Mouse (Mus musculus) macrophage (primary cell): ENCODE measurements at regions not wholly inside any gene's neighbourhood (a gene's known extent, or its start where the extent isn't known, plus 50 kb on each side); places are given as distances from the start of the nearest gene placed in this dataset.

Experiments
- H3K27ac ChIP-seq: fragments of 350-480 bp; formaldehyde crosslinking; 2 replicates; pipeline ENCODE4 v1.9.0; 2021
- H3K36me3 ChIP-seq: fragments of 350-480 bp; formaldehyde crosslinking; 2 replicates; pipeline ENCODE4 v1.9.0; 2021; ENCODE audit errors: inconsistent target
- H3K4me3 ChIP-seq: fragments of 350-480 bp; formaldehyde crosslinking; 2 replicates; pipeline ENCODE4 v1.9.0; 2021; ENCODE audit errors: inconsistent target
- H3K79me2 ChIP-seq: fragments of 350-480 bp; formaldehyde crosslinking; 2 replicates; pipeline ENCODE4 v1.9.0; 2021; ENCODE audit errors: inconsistent target
- WGBS: methylation state at CpG from one replicate; pipeline ENCODE4 v1.1.7; 2026; ENCODE audit warnings: inconsistent platforms; ENCODE audit not compliant: missing documents; 5-methylcytosine and 5-hydroxymethylcytosine counted together

DNA sequence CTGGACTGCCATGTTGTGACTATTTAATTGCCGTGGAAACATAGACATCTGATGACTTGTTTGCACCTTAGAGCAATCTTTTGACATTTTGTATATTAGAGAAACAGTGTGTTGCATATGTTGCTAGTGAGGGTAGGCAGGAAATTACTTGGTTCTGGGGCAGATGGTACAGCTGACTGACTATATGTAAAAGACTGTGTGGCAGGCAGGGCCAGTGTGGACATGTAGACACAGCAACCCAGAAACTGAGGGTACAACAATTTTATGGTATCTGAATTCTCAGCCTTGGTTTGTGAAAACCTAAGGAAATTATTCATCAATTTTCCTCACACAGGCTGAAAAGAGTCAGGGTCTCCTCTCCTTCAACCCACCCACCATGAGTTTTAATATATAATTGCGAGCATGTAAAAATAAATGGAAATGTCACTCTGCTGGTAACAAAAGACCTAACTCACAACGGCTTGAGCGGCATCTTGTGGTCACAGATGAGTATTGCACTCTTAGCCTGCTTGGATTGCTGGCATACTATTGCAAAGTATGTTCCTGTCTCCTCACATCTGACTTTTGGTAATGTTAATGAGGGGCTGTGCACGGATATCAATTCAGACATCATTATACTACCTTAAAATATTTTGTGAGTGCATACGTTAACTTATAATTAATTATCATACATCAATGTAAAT, 329.8 kb downstream of the Psat1 start:
- 22% methylated on average over 6 of the region's 6 CpGs for whole genome bisulfite sequencing

DNA sequence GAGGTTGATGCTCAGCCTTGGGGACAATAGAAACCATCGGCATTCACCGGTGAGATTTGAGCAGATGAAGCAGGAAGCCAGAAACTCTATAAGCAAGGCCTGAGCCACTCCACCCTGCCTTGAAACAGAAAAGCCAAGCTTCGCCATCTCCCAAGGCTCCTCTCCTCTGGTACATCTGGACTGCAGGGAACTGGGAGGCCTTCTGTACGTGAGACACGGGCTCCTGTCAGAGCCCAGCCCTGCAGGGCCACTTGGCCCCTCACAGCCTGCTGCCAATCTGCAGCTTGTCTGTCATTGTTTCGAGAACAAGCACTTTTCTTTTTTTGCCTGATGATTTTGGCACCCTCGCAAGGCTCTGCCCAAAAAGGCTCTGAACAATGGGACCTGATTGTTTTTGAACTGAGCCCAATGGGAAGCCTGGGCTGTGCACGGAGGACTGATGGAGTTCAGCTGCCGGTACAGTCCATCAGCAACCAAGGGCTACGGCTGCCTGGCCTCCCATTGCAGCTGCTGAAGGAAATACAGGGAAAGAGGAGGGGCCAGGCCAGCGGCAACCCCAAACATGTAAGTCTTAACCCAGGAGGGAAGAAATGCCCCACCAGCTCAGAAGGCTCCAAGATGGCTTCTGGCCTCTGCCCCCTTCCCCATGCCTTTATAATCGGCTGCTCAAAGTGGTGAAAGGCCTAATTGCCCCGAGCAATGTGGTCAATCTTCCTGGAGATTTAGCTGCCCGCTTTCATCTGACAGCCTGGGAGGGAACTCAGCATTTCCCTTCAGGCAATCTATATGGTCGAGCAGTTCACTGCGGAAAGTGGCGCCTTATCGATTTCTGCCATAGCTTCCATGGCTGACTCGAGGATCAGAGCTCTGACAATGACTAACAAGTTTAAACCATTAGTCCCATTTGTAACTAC, 332.2 kb downstream of the Psat1 start:
- Histone ChIP-seq H3K36me3 (no peaks in the 10 kb centered on the region), H3K4me3 (no peak overlapping the region), H3K79me2 (no peaks in the 10 kb centered on the region), H3K27ac (no peak overlapping the region)
- WGBS = 82% methylated on average over 18 of the region's 19 CpGs

More for the DNA sequence above, 329.8 kb downstream of the Psat1 start:
- Histone ChIP-seq H3K27ac (no peak overlapping the region), H3K79me2 (no peaks in the 10 kb centered on the region), H3K36me3 (no peaks in the 10 kb centered on the region), H3K4me3 (no peak overlapping the region)

DNA sequence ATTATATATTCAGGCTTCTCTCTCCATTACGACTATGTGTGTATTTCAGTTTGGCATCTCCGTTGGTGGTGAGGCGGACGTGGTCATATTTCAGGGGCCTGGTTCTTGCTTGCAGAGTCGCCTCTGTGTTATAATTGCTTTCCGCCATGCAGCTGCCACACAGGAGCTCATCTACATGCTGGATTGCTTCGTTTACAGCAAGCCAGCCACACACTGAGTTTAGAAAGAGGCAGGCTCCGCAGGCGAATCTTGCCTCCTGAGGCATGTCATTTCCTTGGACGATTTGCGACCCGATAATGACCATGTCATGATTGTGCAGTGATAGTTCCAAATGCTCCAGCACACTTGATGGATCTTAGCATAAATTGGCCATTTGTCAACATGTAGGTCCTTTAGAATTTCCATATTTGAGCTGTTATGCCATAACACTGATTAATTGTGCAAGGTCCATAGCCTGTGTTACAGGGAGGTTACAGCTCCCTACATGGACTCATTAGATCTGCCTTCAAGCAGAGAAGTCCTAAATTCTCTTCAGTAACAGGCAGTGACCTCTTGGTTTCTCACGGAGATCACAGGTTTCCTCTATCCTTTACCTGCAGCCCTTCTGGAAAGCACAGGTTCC, 335.9 kb downstream of the Psat1 start:
- no peak overlapping the region for H3K27ac ChIP-seq
- H3K4me3 ChIP-seq = no peak overlapping the region
- WGBS = 89% methylated on average over 13 of the region's 13 CpGs
- no peaks in the 10 kb centered on the region for H3K36me3 ChIP-seq
- no peaks in the 10 kb centered on the region for H3K79me2 ChIP-seq

DNA sequence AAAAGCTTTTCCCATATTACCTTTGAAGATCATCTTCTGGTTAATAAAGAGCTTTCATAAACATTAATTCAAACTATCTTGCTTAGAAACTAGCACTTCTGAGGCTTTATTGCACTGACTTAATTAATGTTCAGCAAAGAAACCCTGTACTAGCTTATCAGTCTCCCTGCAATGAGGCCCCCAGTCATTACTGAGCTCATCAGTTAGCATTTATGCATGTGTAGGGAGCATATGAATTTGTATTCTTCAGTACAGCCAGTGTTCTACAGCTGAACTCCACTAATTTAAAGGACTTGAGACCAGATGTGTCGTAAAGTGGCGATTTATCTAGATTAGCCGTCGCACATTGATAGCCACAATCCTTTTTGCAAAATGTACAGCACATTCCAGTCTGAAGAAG, 340.7 kb downstream of the Psat1 start:
- Histone ChIP-seq H3K79me2 (no peaks in the 10 kb centered on the region), H3K27ac (no peak overlapping the region), H3K4me3 (no peak overlapping the region), H3K36me3 (no peaks in the 10 kb centered on the region)
- 100% methylated on average over 4 of the region's 4 CpGs for WGBS

DNA sequence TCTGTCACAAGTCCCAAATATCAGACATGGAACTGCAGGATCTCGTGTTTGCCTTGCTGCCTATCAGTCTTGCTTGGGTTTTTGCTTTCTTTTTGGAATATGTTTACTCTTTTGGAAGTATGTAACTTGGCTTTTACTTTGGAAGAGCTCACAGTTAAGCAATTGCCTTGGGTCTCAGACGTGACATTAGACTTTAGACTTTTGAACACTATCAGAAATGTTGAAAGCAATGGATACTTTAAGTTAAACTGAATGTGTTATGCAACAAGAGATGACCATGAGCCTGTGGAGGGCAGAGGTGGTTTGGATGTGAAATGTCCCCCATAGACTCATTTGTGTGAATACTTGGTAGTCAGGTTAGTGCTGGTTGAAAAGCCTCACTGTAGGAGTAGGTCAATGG, 354.3 kb downstream of the Psat1 start:
- 84% methylated on average over 2 of the region's 2 CpGs for WGBS
- H3K4me3 ChIP-seq = no peak overlapping the region
- no peak overlapping the region for H3K27ac ChIP-seq
- H3K79me2 ChIP-seq = no peaks in the 10 kb centered on the region
- no peaks in the 10 kb centered on the region for H3K36me3 ChIP-seq

DNA sequence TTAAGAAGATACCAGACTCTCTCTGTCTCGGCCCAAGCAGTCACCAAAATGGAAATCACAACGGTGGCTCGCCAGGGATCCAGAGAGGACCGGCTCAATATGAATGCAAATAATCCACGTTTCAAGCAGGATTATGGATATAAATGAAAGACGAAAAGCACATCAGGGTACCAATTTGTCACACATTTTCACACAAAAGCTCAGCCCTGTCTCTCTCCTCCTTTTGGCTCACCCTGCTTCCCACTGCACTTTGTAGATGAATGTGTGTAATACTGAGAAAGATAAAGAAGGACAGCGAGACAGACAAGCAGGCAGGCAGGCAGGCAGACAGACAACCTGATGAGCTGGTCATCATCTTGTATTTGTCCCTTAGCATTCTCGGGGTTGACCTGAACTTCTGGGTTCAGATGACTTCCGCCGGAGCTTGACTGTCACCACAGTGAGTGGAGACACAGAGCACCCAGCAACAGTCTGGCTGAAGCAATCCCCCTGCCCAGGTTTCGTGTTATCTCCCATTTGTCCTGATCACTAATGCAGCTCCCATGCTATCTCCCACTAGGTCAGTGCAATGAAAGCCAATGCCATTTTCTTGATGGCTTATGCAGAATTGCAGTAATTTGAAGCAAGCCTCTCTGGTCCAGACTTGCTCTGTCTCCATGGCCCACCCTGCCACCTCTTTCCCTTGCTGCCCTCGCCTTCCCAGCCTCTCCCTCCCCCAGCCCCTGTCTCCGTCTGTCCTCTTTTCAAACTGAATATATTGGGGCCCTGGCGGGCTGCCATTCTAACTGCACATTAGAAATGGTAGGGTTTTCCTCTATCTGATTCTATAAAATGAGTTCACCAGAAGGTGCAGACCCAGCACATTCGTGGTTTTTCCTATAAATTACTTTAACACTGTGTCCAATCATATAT, 363.1 kb downstream of the Psat1 start:
- Histone ChIP-seq H3K36me3 (no peaks in the 10 kb centered on the region), H3K4me3 (no peak overlapping the region), H3K27ac (no peak overlapping the region), H3K79me2 (no peaks in the 10 kb centered on the region)
- 86% methylated on average over 15 of the region's 15 CpGs for WGBS

DNA sequence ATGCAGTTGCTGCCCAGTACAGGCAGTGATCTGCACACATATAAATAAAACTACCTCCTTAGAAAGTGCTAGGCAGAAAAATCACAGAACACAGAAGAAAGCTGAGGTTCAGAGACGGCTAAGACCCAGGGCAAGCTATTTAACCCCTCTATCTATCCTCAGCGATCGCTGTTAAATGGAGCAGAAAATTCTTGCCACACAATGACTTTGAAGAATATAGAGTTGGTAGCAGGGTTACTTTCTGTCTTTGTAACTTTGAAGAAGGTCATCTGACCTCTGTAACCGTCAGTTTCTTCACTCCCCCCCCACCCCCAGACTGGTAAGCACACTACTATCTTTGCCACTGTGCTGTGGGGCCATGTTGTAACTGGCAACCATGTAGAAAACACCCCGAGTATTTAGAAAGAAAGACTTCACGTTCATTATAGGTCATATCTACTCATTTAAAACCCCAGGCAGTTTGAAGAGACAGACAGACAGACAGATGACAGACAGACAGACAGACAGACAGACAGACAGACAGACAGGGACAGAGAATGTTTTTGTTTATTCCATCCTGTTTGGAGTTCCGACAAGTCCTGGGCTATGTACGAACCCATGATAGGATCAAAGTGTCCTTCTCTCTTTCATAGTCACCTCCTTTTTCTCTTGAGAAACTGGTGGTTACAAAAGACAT, 363.9 kb downstream of the Psat1 start:
- Histone ChIP-seq H3K36me3 (no peaks in the 10 kb centered on the region), H3K27ac (no peak overlapping the region), H3K79me2 (no peaks in the 10 kb centered on the region), H3K4me3 (no peak overlapping the region)
- WGBS = 96% methylated on average over 8 of the region's 8 CpGs

DNA sequence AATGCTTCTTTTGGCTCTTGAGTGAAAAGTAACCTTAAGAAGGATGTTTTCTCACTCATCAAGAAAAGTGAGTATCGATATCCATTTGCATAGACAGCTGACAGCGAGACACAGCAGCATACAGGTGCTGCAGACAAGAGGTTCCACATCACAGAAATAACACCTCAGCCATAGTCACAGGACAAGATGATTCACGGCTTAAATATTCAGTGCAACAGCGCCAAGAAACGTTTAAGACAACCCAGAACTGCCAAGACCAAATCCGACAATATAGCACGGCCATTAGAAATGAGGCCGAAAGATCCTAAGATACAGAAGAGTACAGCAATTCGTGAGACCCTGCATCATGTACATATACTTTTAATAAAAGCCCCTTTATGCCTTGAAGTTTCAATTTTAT, 375.9 kb downstream of the Psat1 start:
- WGBS = 84% methylated on average over 9 of the region's 9 CpGs
- Histone ChIP-seq H3K27ac (no peak overlapping the region), H3K79me2 (no peaks in the 10 kb centered on the region), H3K36me3 (no peaks in the 10 kb centered on the region), H3K4me3 (no peak overlapping the region)

DNA sequence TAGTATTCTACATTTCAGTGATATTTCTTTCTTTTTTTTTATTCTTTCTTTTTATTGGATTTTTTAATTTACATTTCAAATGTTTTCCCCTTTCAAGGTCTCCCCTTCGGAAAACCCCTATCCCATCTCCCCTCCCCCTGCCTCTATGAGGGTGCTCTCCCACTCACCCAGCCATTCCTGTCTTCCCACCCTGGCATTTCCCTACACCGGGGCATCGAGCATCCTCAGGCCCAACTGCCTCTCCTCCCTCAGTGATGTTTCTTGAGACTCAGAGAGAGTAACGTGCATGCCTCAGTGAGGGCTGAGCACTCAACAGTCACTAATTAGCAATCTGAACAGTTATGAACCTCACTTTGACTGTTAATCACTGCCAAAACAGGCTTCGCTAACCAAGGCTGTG, 385.6 kb downstream of the Psat1 start:
- Histone ChIP-seq H3K79me2 (no peaks in the 10 kb centered on the region), H3K27ac (no peak overlapping the region), H3K4me3 (no peak overlapping the region), H3K36me3 (no peaks in the 10 kb centered on the region)
- 93% methylated on average over 5 of the region's 5 CpGs for whole genome bisulfite sequencing

DNA sequence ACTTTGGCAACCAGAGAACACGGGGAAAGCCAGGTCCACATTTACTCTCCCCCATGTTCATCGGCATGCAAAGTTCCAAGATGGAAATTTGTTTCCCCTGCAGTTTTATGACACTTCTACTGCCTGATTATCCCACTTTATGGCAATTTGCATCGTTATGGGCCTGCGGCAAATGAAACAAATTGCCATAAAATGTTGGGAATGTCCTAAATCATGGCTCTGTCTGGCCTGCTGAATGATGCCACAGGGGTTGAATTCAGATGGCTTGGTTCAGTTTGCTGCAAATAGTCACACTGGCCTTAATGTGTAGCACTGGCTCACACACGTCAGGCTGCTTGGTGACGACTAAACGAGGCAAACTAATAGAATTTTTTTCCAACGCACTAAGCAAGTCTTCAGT, 393.2 kb downstream of the Psat1 start:
- no peaks in the 10 kb centered on the region for H3K79me2 ChIP-seq
- no peak overlapping the region for H3K27ac ChIP-seq

DNA sequence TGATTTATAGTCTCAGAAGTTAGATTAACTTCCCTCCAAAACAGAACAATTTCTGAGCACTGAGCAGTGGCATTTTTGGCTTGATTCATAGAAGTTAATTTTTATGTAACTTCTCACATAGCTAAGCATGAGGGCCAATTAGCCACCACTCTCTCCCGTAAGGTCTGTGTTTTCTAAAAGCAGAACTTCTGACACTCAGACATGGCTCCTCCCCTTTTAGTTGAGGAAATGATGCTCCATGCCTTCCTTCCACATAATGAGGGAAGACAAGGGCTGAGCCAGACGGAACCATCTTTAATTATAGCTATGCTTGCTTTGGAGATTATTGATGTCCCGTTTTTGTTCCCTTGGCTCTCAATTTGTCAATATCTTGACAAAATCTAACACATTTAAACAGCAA, 429.3 kb downstream of the Psat1 start:
- Histone ChIP-seq H3K4me3 (no peak overlapping the region), H3K79me2 (no peaks in the 10 kb centered on the region), H3K36me3 (no peaks in the 10 kb centered on the region), H3K27ac (no peak overlapping the region)
- 26% methylated on average over 3 of the region's 3 CpGs for WGBS

More for the DNA sequence above, 393.2 kb downstream of the Psat1 start:
- no peaks in the 10 kb centered on the region for H3K36me3 ChIP-seq
- no peak overlapping the region for H3K4me3 ChIP-seq
- 89% methylated on average over 8 of the region's 8 CpGs for WGBS

DNA sequence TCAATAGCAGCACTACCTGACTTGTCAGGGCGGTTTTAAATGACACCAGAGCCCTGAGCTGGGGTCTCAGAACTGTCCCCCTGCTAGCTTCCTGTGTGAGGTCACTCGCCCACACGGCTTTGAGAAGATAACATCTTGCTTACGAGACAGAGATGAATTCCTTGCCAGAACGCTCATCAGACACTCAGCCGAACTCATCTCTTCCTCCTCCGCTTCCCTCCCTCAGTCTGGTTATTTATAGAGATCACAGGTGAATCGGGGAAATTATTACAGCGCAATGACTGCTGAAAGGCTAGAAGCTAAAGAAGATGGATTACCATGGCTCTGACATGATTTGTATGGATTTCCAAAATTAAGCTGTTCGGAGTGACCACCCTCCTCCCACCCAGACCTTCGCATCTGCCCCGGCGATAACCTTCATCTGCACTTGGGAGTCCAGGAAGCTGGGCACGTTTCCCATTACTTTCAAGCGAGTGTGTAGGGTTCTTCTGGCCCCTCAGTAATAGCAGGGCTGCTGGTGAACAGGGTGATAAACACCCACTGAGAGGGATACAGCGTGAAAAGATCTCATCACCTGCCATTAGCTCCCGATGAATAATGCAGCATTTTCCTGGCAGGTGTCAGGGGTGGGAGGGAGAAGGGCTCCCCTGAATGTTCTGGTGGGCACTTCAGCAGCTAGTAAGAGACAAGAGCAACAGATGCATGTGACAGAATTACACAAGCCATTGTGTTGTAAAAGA, 430.4 kb downstream of the Psat1 start:
- Histone ChIP-seq H3K36me3 (no peaks in the 10 kb centered on the region), H3K27ac (no peak overlapping the region), H3K79me2 (no peaks in the 10 kb centered on the region), H3K4me3 (no peak overlapping the region)
- 52% methylated on average over 17 of the region's 17 CpGs for WGBS

DNA sequence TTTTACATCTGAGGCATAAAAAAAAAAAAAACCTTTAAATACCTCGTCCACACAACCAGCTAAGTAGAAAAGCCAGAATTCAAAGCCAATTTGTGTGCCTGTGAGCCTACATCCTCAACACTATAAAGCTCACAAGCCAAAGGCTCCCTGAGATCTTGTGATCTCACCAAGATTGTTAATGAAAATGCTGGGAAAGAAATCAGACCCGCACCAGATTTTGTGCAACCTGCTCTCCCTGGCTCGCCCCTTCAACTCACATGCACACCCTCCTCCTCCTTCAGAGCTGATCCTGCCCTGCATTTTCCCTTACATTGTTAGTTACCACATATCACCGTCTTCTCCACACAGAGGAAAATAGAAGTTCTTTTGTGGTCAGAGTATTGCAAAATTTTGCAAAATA, 433.9 kb downstream of the Psat1 start:
- Histone ChIP-seq H3K4me3 (no peak overlapping the region), H3K79me2 (no peaks in the 10 kb centered on the region), H3K36me3 (no peaks in the 10 kb centered on the region), H3K27ac (no peak overlapping the region)
- WGBS = 53% methylated on average over 4 of the region's 4 CpGs
